Mouse (Mus musculus): ENCODE data around the gene Kng1.

DNA sequence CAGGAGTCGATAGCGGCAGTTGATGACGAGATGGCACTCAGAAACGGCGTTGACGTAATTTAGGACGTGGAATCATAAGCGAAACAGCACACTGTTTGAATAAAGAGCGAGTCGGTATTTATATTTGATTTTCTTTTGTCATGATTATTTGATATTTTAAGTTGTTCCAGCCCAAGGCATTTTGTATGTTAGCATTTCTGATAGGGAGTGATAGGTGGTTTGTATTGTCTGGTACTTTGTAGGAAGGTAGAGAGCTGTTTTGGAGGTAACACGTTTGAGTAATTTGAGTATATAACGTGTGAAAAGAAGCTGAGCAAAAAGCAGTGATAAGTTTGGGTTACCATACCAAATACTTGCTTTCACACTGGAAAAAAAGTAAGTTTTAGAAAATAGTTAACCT is 54.7 kb downstream of the Kng1 start:
- TF ChIP-seq CTCF (IDR thresholded peaks at IDR 0.05; ENCODE audit: borderline replicate concordance, insufficient read depth, low read length) (no peak), POLR2A (IDR thresholded peaks at IDR 0.05; ENCODE audit: low read depth, low read length) (no peak)

All from embryonic fibroblast, embryonic 13.5 days (primary cell).